Mouse (Mus musculus): ENCODE measurements around the gene Homer2.

DNA sequence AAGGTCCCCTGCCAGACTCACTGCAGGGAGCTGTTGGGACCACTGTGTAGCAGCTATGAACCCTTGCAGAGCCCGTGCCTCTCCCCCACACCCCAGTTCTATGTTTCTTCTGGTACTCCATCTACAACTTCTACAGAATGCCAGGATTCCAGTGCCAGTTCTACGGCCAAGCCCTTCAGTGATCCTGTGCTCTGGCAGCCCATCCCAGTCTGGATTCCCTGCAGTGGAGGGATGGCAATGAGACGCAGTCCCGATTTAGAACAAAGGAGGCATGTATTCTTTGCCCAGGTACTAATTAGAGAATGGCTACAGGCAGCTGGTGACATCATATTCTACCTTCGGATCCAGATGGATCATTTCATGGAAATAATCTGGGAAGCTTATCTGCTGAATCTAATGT lies 13.9 kb upstream of the Homer2 start:
- TF ChIP-seq CTCF (IDR thresholded peaks at IDR 0.05; ENCODE audit: low read depth) (no peak), EP300 (IDR thresholded peaks at IDR 0.05; ENCODE audit: low read depth) (no peak)
